Mouse (Mus musculus) kidney, postnatal 14 days (tissue): ENCODE results near the gene Gm17657.
"Not testable (repeated sequence)": the region's sequence is repeated elsewhere in the genome, so short reads cannot be mapped to it uniquely, and the experiment has no call there.

ENCODE experiments used
- DNase-seq: peaks from one replicate; pipeline ENCODE4 v3.0.0; 2022; ENCODE audit warnings: mixed read lengths

Gm17657 gene

GRCm38 (mm10) chr17:29545241-29545640, 4.2 kb downstream of the Gm17657 start:
- DNase-seq: peak; percentile 54

GRCm38 (mm10) chr17:29544064-29544463, 5.4 kb downstream of the Gm17657 start:
- no peak for DNase-seq

- no peak for DNase-seq
Observed at GRCm38 (mm10) chr17:29542831-29543690, 6.4 kb downstream of the Gm17657 start.

- peak; percentile 88 for DNase-seq
Observed at GRCm38 (mm10) chr17:29541419-29541818, 8.0 kb downstream of the Gm17657 start.

- no peak for DNase-seq
Observed at GRCm38 (mm10) chr17:29540426-29540825, 9.0 kb downstream of the Gm17657 start.

- DNase-seq: no peak
Observed at GRCm38 (mm10) chr17:29533866-29534265, 15.6 kb downstream of the Gm17657 start.

GRCm38 (mm10) chr17:29531757-29532384, 17.6 kb downstream of the Gm17657 start:
- no peak for DNase-seq

GRCm38 (mm10) chr17:29531278-29531677, 18.2 kb downstream of the Gm17657 start:
- no peak for DNase-seq

- no peak for DNase-seq
Observed at GRCm38 (mm10) chr17:29530508-29530907, 18.9 kb downstream of the Gm17657 start.

- peak; percentile 18 for DNase-seq
Observed at GRCm38 (mm10) chr17:29528568-29529187, 20.8 kb downstream of the Gm17657 start.

- DNase-seq: no peak
Observed at GRCm38 (mm10) chr17:29525613-29526012, 23.8 kb downstream of the Gm17657 start.

GRCm38 (mm10) chr17:29519731-29520130, 29.7 kb downstream of the Gm17657 start:
- DNase-seq: no peak

- not testable (repeated sequence) for DNase-seq
Observed at GRCm38 (mm10) chr17:29518665-29519064, 30.8 kb downstream of the Gm17657 start.

- DNase-seq: peak; percentile 86
Observed at GRCm38 (mm10) chr17:29514435-29514834, 35.0 kb downstream of the Gm17657 start.

GRCm38 (mm10) chr17:29513044-29513730, 36.3 kb downstream of the Gm17657 start:
- peak; percentile 76 for DNase-seq

- DNase-seq: no peak
Observed at GRCm38 (mm10) chr17:29510691-29511090, 38.7 kb downstream of the Gm17657 start.

GRCm38 (mm10) chr17:29508927-29509608, 40.4 kb downstream of the Gm17657 start:
- no peak for DNase-seq

GRCm38 (mm10) chr17:29503700-29504099, 45.7 kb downstream of the Gm17657 start:
- DNase-seq: no peak

- no peak for DNase-seq
Observed at GRCm38 (mm10) chr17:29502669-29503665, 46.5 kb downstream of the Gm17657 start.

GRCm38 (mm10) chr17:29502005-29502668, 47.3 kb downstream of the Gm17657 start:
- no peak for DNase-seq
